Mouse (Mus musculus): Measurements from ENCODE around the gene Zfp771.
A peak's percentile ranks its signal among the peaks of the same experiment; 100 is the strongest.

Zfp771 gene

DNA sequence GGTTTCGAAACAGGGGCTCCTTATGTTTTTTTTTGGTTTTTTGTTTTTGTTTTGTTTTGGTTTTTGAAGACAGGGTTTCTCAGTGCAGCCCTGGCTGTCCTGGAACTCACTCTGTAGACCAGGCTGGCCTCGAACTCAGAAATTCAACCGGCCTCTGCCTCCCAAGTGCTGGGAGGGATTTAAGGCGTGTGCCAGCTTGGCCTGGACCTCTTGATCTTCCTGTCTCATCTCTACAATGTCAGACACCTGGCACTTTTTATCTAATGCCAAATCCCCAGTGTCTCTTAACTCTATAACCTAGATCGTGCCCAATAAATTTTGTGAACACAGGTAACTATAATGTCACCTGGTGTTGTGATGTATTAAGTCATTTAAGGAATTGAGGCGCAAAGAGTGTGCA lies 9.3 kb downstream of the Zfp771 start:
- no peak for DNase-seq (ENCODE audit: low spot score)

DNA sequence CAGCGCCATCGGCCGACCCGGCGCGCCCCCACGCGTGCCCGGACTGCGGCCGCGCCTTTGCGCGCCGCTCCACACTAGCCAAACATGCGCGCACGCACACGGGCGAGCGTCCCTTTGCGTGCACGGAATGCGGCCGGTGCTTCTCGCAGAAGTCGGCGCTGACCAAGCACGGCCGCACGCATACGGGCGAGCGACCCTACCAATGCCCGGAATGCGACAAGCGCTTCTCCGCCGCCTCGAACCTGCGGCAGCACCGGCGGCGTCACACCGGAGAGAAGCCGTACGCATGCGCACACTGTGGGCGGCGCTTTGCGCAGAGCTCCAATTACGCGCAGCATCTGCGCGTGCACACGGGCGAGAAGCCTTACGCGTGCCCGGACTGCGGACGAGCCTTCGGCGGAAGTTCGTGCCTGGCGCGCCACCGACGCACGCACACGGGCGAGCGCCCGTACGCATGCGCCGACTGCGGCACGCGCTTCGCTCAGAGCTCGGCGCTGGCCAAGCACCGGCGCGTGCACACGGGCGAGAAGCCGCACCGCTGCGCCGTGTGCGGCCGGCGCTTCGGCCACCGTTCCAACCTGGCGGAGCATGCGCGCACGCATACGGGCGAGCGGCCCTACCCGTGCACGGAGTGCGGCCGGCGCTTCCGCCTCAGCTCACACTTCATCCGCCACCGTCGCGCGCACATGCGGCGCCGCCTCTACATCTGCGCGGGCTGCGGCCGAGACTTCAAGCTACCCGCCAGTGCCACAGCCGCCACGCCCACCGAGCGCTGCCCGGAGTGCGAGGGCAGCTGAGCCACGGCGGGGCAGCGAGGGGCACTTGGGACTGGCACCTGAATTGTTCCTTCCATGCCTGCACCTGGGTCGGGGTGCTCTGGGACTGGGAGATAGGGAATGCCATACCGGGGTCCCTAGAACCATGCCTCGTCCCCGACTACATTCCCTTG lies 10.0 kb downstream of the Zfp771 start:
- DNase-seq (ENCODE audit: low spot score) = peak; percentile 93

DNA sequence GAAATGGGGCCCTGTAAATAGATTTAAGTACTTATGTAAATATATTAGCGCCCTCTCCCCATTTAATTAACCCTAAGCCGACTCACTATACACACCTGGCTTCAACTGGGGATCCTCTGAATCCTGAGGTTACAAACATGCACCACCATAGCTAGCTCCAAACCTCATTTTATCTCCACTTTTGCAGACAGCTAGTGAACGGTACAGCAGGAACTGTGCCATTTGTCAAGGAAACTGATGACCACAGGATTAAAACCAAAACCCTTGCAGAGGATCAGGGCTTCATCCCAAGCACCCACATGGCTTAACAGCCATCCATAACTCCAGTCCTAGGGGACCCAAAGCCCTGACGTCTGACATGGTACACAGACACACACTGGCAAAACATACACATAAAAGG lies 10.9 kb downstream of the Zfp771 start:
- DNase-seq (ENCODE audit: low spot score) = no peak

DNA sequence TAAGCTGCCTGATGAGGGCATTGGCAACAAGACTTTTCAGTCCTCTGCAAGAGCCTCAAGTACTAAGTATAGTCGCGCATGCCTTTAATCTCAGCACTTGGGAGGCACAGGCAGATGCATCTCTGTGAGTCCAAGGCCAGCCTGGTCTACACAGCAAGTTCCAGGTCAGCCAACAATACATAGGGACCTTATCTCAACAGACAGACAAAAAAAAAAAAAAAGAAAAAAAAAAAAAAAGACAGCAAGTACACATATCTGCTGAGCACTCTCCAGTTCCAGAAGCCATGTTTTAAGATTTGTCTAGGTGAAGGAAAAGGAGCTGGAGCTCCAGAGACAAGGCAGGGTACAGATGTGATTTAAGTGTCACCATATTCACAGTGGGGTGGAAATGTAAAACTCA lies 11.9 kb downstream of the Zfp771 start:
- DNase-seq (ENCODE audit: low spot score) = no peak

DNA sequence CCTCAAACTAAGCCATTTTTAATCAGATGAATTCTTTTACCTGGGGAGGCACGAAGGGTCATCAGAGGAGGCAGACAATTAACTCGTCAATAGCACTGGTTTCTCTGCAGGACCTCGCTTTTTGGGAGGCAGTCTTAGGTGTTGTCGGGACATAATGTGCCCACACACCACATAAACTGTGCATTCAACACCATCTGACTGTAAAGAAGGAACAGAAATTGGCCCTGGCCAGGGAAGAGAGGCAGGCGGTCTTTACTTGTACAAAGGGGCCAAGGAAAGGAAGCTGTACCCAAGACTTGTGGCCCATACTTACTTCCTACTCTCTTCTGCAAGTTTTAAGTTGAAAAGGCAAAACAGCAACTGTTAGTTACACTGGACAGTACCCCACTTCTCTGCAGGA lies 12.4 kb downstream of the Zfp771 start:
- DNase-seq (ENCODE audit: low spot score) = no peak

DNA sequence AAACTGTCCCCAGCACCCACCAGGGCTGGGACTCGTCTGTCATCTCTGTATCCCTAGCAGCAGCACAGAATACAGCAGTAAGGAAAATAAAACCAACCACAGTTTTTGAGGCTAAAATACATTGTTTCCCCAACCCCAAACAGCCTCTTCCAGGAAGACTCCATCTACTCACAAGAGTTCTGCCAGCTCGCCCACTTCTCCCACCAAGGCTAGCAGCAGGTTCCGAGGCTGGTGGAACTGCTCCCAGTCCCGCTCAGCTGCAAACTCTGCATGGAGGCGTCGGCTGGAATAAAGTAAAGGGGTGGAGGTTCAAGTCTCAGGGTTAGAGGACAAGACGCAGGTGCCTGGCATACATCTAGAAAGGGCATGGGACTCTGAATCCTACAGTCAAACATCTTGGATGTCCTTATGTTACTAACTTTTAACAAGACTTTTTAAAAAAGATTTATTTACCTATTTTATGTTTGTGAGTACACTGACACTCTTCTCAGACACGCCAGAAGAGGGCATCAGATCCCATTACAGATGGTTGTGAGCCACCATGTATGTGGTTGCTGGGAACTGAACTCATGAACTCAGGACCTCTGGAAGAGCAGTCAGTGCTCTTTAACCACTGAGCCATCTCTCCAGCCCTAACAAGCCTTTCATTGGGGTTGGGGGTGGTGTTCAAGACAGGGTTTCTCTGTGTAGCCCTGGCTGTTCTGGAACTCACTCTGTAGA lies 15.3 kb downstream of the Zfp771 start:
- DNase-seq (ENCODE audit: low spot score) = no peak

DNA sequence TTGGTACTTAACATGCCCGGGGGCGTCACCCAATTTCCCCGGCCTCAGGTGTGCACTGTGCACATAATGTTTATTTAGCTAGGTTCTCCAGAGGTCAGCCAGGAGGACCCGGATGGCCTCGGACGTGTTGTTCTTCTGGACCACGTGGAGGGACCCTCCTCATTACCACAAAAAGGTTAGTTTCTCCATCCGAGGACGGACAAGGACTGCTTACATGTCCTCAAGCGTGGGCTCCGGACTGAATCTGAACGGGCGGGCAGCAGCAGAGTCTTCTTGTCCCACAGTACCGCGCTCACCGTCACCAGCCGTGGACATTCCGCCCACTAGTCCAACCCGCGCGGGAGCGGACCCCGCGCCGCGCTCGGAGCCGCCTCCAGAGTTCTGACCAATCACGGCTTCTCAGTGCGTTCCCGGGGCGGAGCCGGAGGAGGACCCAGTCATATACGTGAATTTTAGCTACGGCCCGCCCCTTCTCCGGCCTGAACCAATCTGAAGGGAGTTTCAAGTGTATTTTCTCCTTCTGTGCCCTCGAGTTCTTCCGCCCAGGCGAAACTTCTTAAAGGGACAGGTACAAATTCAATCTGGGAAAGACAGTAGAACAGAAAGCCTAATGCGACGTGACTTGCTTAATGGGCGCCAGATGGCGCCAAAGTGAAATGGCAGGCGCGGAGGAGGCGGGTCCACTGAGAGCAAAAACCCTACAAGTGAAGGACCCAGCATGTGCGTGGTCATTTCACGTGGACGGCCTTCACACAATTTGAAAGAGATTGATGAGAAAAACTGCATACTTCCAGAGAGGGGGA lies 16.4 kb downstream of the Zfp771 start, which contains the start of gene Dctpp1:
Gene Dctpp1, minus strand, starts transcription at position 401 of the 803 bp plus-strand sequence.
- DNase-seq (ENCODE audit: low spot score) = peak; percentile 97

DNA sequence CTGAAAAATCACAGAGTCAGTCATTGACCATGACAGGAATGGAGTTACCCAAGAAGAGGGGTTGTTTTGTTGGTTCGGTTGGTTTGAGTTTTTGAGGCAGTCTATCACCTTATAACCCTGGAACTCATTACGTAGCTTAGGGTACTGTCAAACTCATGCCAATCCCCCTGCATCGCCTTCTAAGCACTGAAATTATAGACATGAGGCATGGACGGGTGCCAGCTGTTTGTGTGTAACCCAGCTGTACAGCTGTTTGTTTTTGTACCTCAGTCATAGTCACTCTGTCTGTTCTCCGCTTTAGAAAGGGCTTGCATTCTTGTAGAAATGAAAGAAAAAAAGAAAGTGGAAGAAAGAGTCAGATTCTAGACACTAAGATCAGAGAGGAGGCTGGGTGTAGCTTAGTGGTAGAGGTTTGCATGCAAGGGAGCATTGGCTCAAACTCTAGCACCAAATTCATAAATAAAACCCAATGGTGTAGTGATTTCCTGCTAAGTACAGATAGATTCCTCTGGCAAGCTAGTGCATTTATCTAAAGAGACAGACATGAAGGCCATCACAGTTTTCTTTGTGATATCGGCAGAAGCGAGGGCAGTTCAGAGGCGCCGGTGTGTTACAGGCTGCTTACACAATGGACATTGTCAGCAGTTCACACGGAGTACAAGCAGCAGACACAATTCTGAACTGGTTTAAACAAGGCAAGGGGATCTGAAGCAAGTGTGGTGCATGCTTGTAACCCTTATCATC lies 18.3 kb downstream of the Zfp771 start:
- no peak for DNase-seq (ENCODE audit: low spot score)

DNA sequence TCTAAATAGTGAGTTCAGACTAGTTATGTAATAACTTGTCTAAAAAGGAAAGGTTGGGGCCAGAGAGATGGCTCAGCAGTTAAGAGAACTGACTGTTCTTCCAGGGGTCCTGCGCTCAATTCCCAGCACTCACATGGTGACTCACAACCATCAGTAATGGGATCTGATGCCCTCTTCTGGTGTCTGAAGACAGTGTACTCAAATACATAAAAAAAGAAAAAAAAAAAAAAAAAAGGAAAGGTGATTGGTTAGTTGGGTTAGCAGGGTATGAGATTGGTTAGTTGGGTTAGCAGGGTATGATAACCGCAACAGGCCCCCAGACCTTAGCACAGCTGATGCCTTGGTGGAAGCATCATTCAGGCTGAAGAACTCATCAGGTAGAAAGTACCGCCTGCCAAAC lies 19.5 kb downstream of the Zfp771 start:
- no peak for DNase-seq (ENCODE audit: low spot score)

DNA sequence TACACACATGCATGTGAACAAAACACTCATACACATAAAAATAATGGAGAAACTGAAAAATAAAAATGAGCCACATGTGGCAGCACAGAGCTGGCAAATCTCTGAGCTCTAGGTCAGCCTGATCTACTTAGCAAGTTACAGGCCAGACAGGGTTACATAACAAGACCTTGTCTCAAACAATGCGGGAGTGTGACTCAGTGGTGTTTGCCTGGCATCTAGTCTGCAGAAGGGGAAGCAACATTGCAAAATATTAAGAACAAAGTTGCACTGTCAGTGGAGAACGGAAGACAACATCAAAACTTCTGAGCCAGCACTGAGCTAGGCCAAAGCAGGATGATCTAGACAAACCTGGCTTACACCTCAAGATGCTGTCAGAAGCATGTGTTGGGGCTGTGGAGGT lies 26.2 kb downstream of the Zfp771 start:
- no peak for DNase-seq (ENCODE audit: low spot score)

DNA sequence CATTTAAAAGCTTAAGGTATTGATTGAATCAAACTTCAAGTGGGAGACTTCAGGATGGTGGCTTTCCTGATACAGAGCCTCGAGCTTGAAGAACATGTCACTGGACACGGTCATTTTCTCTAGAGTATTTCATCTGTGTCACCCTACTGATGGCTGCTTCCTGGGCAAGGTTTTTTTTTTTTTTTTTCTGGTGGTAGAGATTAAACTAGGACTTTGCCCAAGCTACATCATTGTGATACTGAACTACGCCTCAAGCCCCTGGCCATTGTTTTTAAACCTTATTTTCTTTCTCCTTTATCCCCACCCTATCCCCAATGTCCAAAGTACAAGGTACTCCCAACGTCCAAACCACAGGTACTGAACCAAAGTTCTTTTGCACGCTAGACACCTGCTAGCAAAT lies 26.6 kb downstream of the Zfp771 start:
- no peak for DNase-seq (ENCODE audit: low spot score)

DNA sequence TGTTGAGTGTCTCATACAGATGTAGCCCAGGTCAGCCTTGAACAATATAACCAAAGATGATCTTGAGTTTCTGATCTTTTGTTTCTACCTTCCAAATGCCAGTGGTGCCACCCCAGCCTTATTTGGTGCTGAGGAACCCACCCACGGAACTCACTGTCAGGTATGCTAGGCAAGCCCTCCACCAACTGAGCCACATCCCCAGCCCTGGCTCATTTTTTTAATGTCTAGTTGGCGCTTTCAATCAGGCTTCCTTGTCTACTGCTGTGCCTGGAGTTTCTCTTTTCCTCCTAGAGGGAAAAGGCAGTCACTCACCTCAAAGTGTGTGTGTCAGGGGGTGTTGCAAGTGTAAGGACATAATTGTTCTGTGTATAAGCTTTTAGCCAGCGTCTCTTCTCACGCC lies 27.0 kb downstream of the Zfp771 start:
- DNase-seq (ENCODE audit: low spot score) = no peak

DNA sequence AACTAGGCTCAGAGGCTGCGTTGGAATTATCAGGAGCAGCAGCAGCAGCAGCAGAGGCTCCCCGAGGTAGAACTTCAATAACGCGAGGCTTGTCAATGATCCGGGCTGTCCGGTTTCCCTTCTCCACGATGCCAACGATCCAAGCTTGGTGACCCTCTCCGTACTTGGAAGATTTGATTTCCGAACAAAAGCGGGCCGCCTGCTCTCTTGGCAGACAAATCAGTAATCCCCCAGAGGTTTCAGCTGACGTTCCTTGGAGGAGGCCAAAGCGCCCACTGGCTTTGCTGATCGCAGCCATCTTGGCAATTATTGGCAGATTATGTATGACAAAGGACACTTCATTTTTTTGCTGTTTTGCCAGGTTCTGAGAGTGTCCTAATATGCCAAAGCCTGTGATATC lies 28.5 kb downstream of the Zfp771 start:
- no peak for DNase-seq (ENCODE audit: low spot score)

DNA sequence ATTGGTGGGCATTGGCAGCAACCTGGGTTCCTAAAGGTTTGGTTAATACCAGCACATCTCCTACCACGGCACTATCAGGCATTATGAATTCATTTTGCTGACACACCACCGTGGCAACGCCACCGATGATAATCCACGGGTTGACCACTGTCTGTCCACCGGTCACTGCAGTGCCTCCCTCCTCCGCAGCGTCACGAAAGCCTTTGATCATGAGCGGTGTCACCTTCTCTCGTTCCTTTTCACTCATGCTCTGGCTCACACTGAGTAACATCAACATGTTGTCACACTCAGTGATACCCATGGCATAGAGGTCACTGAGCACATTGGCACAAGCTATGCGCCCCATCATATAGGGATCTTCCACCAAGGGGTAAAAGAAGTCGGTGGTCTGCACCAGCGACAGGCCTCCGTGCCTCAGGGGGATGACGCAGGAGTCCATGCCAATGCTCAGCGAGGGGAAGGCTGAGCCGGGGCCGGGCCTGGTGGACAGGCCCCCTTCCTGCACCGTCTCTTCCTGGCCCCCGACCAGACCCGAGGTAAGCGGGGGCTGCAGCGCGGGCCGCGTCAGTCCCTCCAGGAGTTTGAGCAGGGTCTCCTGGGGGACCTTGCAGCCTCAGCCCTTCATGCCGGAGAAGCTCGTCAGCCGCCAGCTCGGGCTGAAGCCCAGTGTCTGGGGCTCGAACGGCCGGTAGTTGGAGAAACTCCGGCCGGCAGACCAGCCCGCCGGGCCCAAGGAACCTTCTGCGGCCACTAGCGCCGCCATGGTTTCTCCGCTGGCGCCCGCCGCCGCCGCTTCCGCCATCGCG lies 29.2 kb downstream of the Zfp771 start:
- DNase-seq (ENCODE audit: low spot score) = no peak

DNA sequence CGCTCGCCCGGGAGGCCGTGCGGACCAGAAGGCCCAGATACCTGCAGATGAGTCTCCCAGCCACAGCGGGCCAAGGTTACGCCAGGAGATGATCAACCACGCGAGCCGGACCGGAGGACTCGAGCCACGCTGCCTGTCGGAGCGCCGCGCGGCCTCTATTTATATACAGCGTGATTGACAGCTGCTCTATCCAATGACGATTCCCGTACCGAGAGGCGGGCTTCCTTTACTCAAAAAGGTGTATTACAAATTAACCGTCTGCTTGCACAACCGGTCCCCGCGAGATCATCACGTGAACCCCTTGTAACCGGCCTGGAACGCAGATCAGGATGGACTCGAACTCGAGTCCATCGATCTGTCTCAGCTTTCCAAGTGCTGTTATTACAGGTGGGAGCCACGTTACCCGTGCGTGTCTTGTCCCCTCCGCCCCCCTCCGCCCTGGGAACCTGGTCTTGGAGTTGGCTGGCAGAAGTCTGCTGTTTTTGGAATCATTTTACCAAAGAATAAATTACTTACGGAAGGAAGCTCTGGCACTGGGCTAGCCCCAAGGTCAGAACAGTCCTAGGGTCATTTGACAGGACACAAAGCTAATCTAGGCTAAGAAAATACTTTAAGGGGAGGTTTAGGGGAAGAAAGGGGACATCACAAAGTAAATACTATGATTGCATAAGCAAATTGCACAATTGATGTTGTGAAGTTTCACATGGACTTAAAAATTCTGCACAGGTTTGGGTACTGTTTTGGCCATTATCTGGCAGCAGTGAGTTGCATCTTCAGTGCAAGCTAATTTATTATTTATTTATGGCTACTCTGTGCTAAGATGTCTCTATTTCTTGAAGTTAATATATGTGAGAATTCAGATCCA lies 30.1 kb downstream of the Zfp771 start, which contains the start of gene Sephs2:
Gene Sephs2, minus strand, starts transcription at position 131 of the 865 bp plus-strand sequence.
- peak; percentile 85 for DNase-seq (ENCODE audit: low spot score)

DNA sequence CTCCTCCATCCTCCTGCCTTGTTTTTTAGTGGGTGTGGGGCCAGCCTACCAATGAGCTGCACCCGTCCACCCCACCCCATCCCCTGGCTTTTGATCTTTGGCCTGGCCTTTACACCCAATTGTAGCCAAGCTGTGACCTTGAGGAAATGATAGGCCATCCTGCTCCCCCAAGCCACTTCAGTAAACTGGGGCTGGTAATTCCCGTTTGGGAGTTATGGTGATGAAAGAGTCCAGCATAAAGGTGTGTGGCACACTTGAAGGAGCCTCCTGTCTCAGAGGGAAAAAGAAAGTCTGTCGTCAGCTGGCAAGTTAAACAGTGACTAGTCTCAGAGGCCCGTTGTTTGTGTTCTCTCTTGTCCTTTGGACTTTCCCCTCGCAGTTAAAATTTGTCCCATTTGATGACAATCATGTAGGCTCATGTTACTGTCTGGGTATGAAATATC lies 32.5 kb downstream of the Zfp771 start:
- DNase-seq (ENCODE audit: low spot score) = no peak

DNA sequence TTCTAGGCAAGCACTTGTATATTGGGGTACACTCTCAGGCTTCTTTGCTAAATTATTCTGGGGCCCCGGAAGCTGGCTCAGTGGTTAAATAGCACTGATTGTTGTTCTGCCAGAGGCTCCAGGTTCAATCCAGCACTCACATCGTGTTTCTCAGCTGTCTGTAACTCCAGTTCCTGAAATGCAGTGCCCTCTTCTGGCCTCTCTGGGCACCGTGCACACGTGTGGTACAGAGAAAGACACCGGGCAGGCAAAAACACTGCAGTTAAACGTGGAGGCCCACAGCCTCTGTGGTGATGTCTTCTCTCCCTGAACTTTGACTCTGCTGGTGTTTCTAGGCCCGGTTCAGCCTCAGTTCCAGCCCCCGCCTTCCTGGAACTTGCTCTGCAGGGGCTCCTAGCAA lies 34.2 kb downstream of the Zfp771 start:
- DNase-seq (ENCODE audit: low spot score) = no peak

DNA sequence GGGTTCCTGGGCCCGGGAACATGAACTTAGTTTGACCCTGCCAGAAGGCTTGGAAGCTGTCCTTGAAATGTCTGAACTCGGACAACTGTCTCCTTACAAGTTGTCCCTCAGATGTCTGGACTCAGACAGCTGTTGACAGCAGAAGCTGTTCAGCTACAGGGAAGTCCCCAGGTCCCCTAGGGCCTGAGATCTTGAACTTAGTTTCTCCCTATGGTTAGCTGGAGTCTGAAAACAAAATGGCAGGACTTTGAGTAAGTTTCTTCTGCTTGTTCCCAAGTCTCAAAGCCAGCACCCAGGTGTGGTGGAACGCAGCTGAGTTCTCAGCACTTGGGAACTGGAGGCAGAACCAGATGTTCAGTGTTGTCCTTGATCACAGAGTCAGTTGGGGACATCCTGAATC lies 36.0 kb downstream of the Zfp771 start:
- no peak for DNase-seq (ENCODE audit: low spot score)

DNA sequence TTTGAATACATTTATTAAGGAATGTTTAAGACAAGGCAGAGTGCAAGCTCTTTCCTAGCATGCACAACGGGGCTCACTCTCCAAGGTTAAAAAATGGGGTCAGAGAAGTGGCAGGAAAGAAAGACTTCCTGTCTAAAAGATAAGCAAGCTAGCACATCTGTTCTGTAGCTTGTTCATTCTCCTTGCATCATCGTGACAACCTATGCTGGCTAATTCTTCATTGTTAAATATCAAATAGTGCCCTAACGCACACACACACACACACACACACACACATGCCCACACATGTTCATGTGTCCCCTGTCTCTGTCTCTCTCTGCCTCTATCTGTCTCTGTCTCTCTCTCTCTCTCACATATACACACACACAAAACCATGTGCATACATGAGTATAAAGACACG lies 37.0 kb downstream of the Zfp771 start:
- DNase-seq (ENCODE audit: low spot score) = no peak

DNA sequence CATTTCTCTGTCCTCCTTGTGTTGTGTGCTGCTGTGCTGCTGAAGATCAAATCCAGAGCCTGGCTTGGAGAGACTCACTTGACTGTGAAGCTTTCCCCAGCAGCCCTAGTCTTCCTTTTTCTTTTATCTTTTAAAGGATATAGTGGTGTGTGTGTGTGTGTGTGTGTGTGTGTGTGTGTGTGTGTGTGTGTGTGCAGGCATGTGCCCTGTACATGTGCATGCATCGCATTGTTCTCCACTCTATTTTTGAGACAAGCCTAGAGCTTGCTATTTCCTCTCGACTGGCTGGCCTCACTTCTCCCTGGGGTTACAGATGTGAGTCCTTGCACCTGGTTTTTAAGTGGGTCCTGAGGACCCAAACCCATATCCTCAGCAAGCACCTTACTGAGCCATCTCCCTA lies 38.1 kb downstream of the Zfp771 start:
- DNase-seq (ENCODE audit: low spot score) = no peak

Measured in ovary, adult 18-20 months (tissue).